Mouse (Mus musculus) forebrain, embryonic 13.5 days (tissue): ENCODE measurements around the gene Foxa2. TPM values are rescaled to one million over a fixed set of nuclear protein-coding genes. Genes with fewer than 3 reads are reported as not detected.

Experiments
- ATAC-seq: fragments of 200-750 bp; cut with Nextera tagmentation; 2 replicates; pipeline ENCODE4 v1.8.0; 2017
- H3K27ac ChIP-seq: fragments of 300-500 bp; sonication (generic); 2 replicates; pipeline ENCODE4 v1.5.1; 2015; ENCODE audit warnings: inconsistent platforms, mild to moderate bottlenecking, moderate library complexity
- H3K27me3 ChIP-seq: fragments of 300-500 bp; sonication (generic); 2 replicates; pipeline ENCODE4 v1.6.1; 2015; ENCODE audit warnings: mild to moderate bottlenecking, inconsistent platforms
- H3K36me3 ChIP-seq: fragments of 300-500 bp; sonication (generic); 2 replicates; pipeline ENCODE4 v1.6.1; 2015; ENCODE audit warnings: mild to moderate bottlenecking, inconsistent platforms; ENCODE audit not compliant: poor library complexity, severe bottlenecking
- H3K4me1 ChIP-seq: fragments of 300-500 bp; sonication (generic); 2 replicates; pipeline ENCODE4 v1.6.1; 2015; ENCODE audit warnings: inconsistent platforms
- H3K4me2 ChIP-seq: fragments of 300-500 bp; sonication (generic); 2 replicates; pipeline ENCODE4 v1.6.1; 2015; ENCODE audit warnings: inconsistent platforms, mild to moderate bottlenecking, moderate library complexity
- H3K4me3 ChIP-seq: fragments of 300-500 bp; sonication (generic); 2 replicates; pipeline ENCODE4 v1.5.1; 2015; ENCODE audit warnings: mild to moderate bottlenecking, inconsistent platforms
- H3K9ac ChIP-seq: fragments of 300-500 bp; sonication (generic); 2 replicates; pipeline ENCODE4 v1.6.1; 2015; ENCODE audit warnings: mild to moderate bottlenecking, inconsistent platforms
- H3K9me3 ChIP-seq: fragments of 300-500 bp; sonication (generic); replicated peaks from 2 replicates; pipeline ENCODE4 v1.6.1; 2016; ENCODE audit warnings: inconsistent platforms
- WGBS: fragments of 180-500 bp; shearing (Covaris S2); methylation state at CpG from one replicate; pipeline ENCODE4 v1.1.7; 2015; 5-methylcytosine and 5-hydroxymethylcytosine counted together
- polyA plus RNA-seq: library from polyadenylated mRNA; unstranded; fragments of >200 nt; fragmentation: Nextera tagmentation; extraction: Ambion mirVana; gene quantifications from 2 replicates; pipeline ENCODE4 v1.2.1, GENCODE M21; 2015

The Foxa2 gene
- polyA plus RNA-seq, 1 experiment from 2014 or later, result 0.13 TPM

DNA sequence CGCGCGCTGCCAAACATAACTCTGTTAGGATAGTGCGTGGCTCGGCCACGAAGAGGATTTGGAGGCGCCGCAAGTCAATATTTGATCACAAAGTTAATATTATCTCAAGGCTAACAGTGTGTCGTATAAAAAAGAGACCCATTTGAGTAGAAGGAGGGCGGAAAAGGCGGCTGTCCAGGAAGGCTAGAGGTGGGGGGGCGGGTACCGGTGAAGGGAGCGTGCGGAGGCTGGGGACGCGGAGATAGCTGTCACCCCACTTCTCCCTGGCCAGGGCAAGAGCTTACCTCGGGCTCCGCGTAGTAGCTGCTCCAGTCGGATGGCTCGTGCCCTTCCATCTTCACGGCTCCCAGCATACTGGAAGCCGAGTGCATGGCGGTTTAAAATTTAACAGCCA is 1.2 kb downstream of the Foxa2 start:
- WGBS, result 1% methylated on average over 24 of the region's 25 CpGs

GRCm38 (mm10) chr2:148044877-148045539 is 1.8 kb downstream of the Foxa2 start:
- H3K36me3 ChIP-seq, result no peaks in the 10 kb centered on the region
- H3K4me1 ChIP-seq, result peaks cover 25% of the 10 kb centered on the region; the same call in 1 of the 2 replicates
- ATAC-seq, result no peak
- under 1% methylated on average over 26 of the region's 26 CpGs for WGBS
- H3K9ac ChIP-seq, result no peak overlapping the region
- H3K9me3 ChIP-seq, result no peaks in the 10 kb centered on the region
- peaks cover 99% of the 10 kb centered on the region for H3K27me3 ChIP-seq
- H3K4me3 ChIP-seq, result no peak overlapping the region
- no peak overlapping the region for H3K27ac ChIP-seq
- 0 out of 2 replicates have a peak overlapping the region, but pooled peaks have one; percentile 49 for H3K4me2 ChIP-seq

More for the DNA sequence above, 1.2 kb downstream of the Foxa2 start:
- Histone ChIP-seq H3K4me3 (peak overlapping the region; percentile 23; the same call in 1 of the 2 replicates), H3K27me3 (peaks cover 99% of the 10 kb centered on the region), H3K36me3 (no peaks in the 10 kb centered on the region), H3K27ac (no peak overlapping the region), H3K9ac (no peak overlapping the region), H3K9me3 (no peaks in the 10 kb centered on the region), H3K4me1 (peaks cover 25% of the 10 kb centered on the region; the same call in 1 of the 2 replicates), H3K4me2 (peak overlapping the region; percentile 49)
- ATAC-seq, result no peak

DNA sequence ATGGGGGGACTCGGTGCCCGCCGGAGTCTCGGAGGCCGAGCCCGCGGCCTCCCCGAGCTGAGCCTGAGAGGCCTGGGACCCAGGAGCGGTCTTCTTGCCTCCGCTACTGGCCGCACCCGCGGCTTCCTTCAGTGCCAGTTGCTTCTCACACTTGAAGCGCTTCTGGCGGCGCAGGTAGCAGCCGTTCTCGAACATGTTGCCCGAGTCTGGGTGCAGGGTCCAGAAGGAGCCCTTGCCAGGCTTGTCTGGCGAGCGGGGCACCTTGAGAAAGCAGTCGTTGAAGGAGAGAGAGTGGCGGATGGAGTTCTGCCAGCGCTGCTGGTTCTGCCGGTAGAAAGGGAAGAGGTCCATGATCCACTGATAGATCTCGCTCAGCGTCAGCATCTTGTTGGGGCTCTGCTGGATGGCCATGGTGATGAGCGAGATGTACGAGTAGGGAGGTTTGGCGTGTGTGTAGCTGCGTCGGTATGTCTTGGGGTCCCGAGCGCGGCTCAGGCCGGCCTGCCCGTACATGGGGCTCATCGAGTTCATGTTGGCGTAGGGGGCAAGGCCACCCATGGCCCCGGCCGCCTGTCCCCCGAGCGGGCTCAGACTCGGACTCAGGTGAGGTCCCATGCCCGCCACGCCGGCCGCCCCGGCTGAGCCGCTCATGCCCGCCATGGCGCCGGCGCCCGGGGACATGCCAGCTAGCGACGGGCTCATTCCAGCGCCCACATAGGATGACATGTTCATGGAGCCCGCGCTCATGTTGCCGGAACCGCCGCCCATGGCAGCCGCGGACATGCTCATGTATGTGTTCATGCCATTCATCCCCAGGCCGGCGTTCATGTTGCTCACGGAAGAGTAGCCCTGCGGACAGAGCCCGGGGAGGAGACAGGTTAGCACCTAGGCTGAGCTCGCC is 2.5 kb downstream of the Foxa2 start:
- Histone ChIP-seq H3K9me3 (no peaks in the 10 kb centered on the region), H3K36me3 (no peaks in the 10 kb centered on the region), H3K4me2 (peak overlapping the region; percentile 12; the same call in 1 of the 2 replicates), H3K4me3 (no peak overlapping the region; the same call in 1 of the 2 replicates), H3K4me1 (peaks cover 25% of the 10 kb centered on the region; the same call in 1 of the 2 replicates), H3K27ac (no peak overlapping the region), H3K27me3 (peaks cover 100% of the 10 kb centered on the region), H3K9ac (no peak overlapping the region)
- 0 out of 2 replicates have a peak, but pooled peaks have one; percentile 2 for ATAC-seq
- WGBS, result 1% methylated on average over 59 of the region's 71 CpGs

DNA sequence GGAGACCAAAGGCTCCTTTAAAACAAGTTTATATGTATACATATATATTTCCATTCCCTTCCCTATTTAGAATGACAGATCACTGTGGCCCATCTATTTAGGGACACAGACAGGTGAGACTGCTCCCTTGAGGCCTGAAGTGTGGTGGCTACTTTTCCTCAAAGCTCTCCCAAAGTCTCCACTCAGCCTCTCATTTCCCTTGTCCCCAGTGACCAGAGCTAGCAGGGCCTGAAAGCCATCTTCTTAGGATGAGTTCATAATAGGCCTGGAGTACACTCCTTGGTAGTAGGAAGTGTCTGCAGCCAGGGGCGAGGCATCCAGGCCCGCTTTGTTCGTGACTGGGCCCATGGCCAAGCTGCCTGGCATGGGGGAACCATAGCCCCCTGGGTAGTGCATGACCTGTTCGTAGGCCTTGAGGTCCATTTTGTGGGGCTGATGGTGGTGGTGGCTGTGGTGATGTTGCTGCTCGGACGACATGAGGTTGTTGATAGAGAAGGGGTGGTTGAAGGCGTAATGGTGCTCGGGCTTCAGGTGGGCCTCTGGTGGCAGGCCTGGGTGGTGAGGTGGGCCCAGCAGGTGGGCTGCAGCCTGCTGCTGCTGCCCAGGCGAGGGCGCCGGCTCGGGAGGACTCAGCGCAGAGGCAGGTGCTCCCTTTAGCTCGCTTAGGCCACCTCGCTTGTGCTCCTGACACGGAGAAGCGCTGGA is 3.3 kb downstream of the Foxa2 start:
- peaks cover 18% of the 10 kb centered on the region; the same call in 1 of the 2 replicates for H3K4me1 ChIP-seq
- peaks cover 100% of the 10 kb centered on the region for H3K27me3 ChIP-seq
- no peaks in the 10 kb centered on the region for H3K36me3 ChIP-seq
- no peak overlapping the region for H3K4me2 ChIP-seq
- H3K27ac ChIP-seq, result no peak overlapping the region
- no peak for ATAC-seq
- no peaks in the 10 kb centered on the region for H3K9me3 ChIP-seq
- H3K9ac ChIP-seq, result no peak overlapping the region
- no peak overlapping the region for H3K4me3 ChIP-seq
- WGBS, result 6% methylated on average over 14 of the region's 17 CpGs

DNA sequence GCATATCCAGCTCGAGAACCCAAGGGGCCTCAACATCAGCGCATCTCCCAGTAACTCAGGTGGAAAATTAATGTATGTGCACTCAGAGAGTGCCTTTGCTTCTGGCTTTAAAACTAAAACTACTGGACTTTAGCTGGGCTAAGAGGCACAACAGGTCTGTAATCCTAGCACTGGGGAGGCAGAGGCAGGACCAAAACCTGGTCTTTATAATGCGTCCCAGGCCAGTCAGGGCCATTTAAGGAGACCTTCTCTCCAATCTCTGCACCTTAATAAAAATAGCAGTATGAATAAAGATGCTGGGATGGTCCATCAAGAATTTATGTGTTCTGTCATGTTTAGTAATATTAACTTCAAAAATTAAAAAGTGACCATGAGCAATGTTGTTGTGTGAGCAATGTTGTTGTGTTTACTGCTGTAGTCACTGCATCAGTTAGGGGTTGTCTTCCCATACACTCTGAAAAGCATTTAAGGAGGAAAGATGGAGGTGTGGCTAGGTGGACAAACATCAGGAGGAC is 4.6 kb downstream of the Foxa2 start:
- Histone ChIP-seq H3K9ac (no peak overlapping the region), H3K27me3 (peaks cover 100% of the 10 kb centered on the region), H3K27ac (no peak overlapping the region), H3K4me3 (no peak overlapping the region), H3K36me3 (no peaks in the 10 kb centered on the region), H3K4me2 (no peak overlapping the region), H3K4me1 (peaks cover 16% of the 10 kb centered on the region; the same call in 1 of the 2 replicates), H3K9me3 (no peaks in the 10 kb centered on the region)
- ATAC-seq, result no peak
- 5% methylated on average over 3 of the region's 3 CpGs for WGBS

DNA sequence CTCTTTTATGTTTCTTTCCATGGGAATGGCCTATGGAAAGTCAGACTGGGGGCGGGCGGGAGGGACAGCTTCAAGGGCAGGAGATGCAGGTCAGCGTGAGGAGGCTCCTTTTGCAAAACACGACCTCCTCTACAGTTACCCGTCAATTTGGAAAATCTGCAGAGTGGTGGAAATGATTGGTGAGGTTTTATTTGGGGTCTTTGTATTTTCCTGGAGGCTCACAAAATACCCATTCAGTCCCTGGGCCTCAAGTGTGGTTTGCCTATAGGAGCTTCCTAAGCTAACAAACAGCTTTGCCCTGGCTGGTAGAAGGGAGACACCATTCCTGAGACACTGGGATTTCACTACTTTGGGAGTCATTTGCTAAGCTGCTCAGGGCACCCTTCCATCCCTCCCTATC is 5.4 kb downstream of the Foxa2 start:
- H3K27ac ChIP-seq, result no peak overlapping the region

DNA sequence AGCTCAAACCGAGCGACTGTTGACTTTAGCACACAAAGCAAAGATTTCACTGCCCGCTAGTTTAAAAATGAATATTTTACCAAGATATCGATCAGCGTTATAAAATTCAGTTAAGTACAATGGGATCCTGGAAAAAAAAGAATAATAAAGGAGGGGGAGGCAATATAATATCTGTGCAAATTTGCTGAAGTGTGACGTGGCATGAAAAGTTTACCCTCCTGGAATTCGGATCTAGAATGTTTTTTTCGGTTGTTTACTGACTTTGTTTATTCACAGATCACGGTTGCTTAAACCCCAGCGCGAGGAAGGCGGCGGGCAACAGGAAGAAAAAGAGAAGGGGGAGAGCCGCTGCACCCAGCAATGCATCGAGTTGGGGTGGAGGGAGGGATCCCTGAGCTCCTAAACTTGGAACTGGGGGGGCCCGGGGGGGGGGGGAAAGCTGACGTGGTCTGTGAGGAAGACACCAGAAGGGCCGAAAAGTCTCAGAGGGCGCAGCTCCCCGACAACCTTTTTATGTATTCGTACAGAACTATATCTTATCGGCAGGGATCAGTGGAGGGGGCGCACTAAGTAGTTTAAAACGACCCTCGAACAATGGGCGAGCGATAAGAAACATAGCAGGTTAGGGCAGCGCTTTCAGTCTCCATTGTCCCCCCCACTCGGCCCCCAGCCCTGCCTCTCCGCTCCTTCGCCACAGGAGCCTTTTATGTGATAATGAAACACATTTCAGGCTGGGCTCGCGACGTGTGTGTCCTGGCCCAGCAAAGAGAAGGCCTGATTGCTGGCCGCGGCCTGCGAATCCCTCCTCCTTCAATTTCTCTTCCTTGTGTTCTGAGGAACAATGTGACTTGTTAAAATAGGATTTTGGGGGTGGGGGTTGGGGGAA is 6.3 kb downstream of the Foxa2 start:
- Histone ChIP-seq H3K4me1 (0 out of 2 replicates have a peak, but pooled peaks cover 10% of the 10 kb centered on the region), H3K9me3 (no peaks in the 10 kb centered on the region), H3K4me2 (no peak overlapping the region), H3K4me3 (no peak overlapping the region), H3K9ac (no peak overlapping the region), H3K27ac (no peak overlapping the region), H3K36me3 (no peaks in the 10 kb centered on the region), H3K27me3 (peaks cover 100% of the 10 kb centered on the region)
- ATAC-seq, result no peak
- under 1% methylated on average over 36 of the region's 37 CpGs for WGBS

More for the DNA sequence above, 5.4 kb downstream of the Foxa2 start:
- no peaks in the 10 kb centered on the region for H3K9me3 ChIP-seq
- H3K27me3 ChIP-seq, result peaks cover 100% of the 10 kb centered on the region
- no peak overlapping the region for H3K4me2 ChIP-seq
- WGBS, result 3% methylated on average over 5 of the region's 5 CpGs
- H3K36me3 ChIP-seq, result no peaks in the 10 kb centered on the region
- H3K4me1 ChIP-seq, result peaks cover 16% of the 10 kb centered on the region; the same call in 1 of the 2 replicates
- H3K9ac ChIP-seq, result no peak overlapping the region
- H3K4me3 ChIP-seq, result no peak overlapping the region
- no peak for ATAC-seq

- under 1% methylated on average over 53 of the region's 53 CpGs for WGBS
- no peak overlapping the region for H3K4me2 ChIP-seq
- no peak for ATAC-seq
- 0 out of 2 replicates have a peak, but pooled peaks cover 8% of the 10 kb centered on the region for H3K4me1 ChIP-seq
- H3K27ac ChIP-seq, result no peak overlapping the region
- H3K9me3 ChIP-seq, result no peaks in the 10 kb centered on the region
- H3K4me3 ChIP-seq, result peak overlapping the region; percentile 6; the same call in 1 of the 2 replicates
- no peak overlapping the region for H3K9ac ChIP-seq
- H3K27me3 ChIP-seq, result peaks cover 100% of the 10 kb centered on the region
- H3K36me3 ChIP-seq, result no peaks in the 10 kb centered on the region
Observed at GRCm38 (mm10) chr2:148039351-148040235, 7.2 kb downstream of the Foxa2 start.

DNA sequence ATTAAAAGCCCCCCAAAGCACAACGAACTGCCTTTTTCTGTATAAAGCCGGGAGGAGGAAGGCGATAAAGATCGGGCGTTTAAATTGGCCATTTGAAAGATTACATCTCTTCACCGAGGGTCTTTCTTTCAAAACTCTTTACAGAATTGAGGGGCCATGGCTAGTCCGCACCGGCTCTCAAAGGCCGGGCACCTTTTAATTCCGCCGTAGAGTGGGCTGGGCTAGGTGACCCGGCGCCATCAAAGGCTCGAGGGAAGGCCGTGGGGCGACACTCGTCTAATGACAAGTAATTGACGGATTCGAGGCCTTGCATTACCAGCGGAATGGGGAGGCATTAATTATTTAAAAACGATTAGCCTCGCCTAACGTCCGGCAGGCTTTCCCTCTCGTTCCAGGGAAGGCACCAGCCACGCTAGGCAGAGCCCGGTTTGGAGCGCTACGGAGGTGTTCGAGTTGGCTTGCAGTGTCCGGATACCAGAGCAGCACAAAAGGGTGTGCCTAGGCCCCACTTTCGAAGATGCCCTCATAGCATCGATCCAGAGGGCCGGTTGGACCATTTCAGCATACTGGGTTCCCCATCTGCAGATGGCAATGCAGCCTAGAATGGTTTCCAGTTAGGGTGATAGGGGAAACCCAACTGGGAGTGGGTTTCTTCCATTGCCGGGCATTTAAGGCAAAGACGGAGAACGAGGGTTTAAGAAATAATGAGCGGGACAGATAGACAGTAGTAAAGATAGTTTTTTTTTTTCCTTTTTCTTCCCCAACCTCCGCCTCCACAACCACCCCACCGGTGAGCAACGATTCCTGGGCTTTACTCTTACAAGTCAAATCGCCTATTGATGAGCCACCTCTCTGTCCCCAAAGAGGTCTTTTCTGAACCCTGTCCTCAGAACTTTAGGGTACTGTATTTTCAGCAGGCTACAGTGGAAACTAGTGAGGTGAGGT is 8.1 kb downstream of the Foxa2 start:
- ATAC-seq, result no peak
- no peak overlapping the region for H3K27ac ChIP-seq
- WGBS, result under 1% methylated on average over 42 of the region's 42 CpGs

More for the DNA sequence above, 8.1 kb downstream of the Foxa2 start:
- Histone ChIP-seq H3K36me3 (no peaks in the 10 kb centered on the region), H3K9me3 (no peaks in the 10 kb centered on the region; the same call in 1 of the 2 replicates), H3K4me1 (0 out of 2 replicates have a peak, but pooled peaks cover under 1% of the 10 kb centered on the region), H3K4me2 (no peak overlapping the region), H3K27me3 (peaks cover 100% of the 10 kb centered on the region), H3K9ac (no peak overlapping the region), H3K4me3 (no peak overlapping the region)
